Mouse (Mus musculus) embryonic facial prominence, embryonic 10.5 days (tissue): ENCODE data around the gene Olfr90. TPM values are rescaled to one million over a fixed set of nuclear protein-coding genes. Genes with fewer than 3 reads are reported as not detected.

Source experiments
- DNase-seq: peaks from one replicate; pipeline ENCODE4 v3.0.0-alpha.2; 2017; ENCODE audit warnings: low spot score
- H3K27ac ChIP-seq: fragments of 300-500 bp; sonication (generic); replicated peaks from 2 replicates; pipeline ENCODE4 v1.5.1; 2016; ENCODE audit warnings: mild to moderate bottlenecking
- H3K27me3 ChIP-seq: fragments of 300-500 bp; sonication (generic); replicated peaks from 2 replicates; pipeline ENCODE4 v1.6.1; 2016; ENCODE audit warnings: low read depth, mild to moderate bottlenecking; ENCODE audit not compliant: poor library complexity, severe bottlenecking
- H3K36me3 ChIP-seq: fragments of 300-500 bp; sonication (generic); replicated peaks from 2 replicates; pipeline ENCODE4 v1.6.1; 2016; ENCODE audit warnings: mild to moderate bottlenecking, moderate library complexity
- H3K4me1 ChIP-seq: fragments of 300-500 bp; sonication (generic); 2 replicates; pipeline ENCODE4 v1.6.1; 2016
- H3K4me3 ChIP-seq: fragments of 300-500 bp; sonication (generic); 2 replicates; pipeline ENCODE4 v1.5.1; 2016; ENCODE audit warnings: mild to moderate bottlenecking, moderate library complexity
- H3K9me3 ChIP-seq: fragments of 300-500 bp; sonication (generic); 2 replicates; pipeline ENCODE4 v1.6.1; 2016; ENCODE audit warnings: mild to moderate bottlenecking
- WGBS: fragments of 180-500 bp; shearing (Covaris S2); methylation state at CpG from one replicate; pipeline ENCODE4 v1.1.7; 2016; 5-methylcytosine and 5-hydroxymethylcytosine counted together
- polyA plus RNA-seq: library from polyadenylated mRNA; unstranded; fragments of >200 nt; fragmentation: Nextera tagmentation; extraction: Ambion mirVana; gene quantifications from 2 replicates; pipeline ENCODE4 v1.2.1, GENCODE M21; 2016

Gene Olfr90
- polyA plus RNA-seq, 1 experiment from 2014 or later = not detected

DNA sequence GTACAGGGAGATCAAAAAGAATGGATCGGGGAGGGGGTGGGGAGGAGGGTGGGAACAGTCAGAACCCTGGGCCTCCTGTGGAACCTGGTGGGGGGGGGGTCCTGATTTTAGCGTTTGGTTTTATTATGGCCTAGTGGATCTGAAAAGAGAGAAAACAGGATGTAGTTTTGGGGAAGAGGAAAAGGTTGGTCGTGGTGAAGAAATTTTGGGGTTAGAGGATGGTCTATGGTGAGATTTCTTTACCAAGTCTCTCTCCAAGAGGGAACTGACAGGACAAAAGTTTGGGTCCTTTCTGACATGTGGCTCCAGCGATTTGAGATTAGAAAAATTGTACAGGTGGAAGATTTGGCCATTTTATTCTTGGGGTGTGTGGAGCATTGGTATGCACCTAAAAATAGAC lies 36.6 kb downstream of the Olfr90 start:
- no peak overlapping the region for H3K4me3 ChIP-seq
- no peaks in the 10 kb centered on the region for H3K9me3 ChIP-seq
- peaks cover 44% of the 10 kb centered on the region for H3K4me1 ChIP-seq
- H3K27ac ChIP-seq = no peak overlapping the region
- 51% methylated on average over 4 of the region's 4 CpGs for WGBS
- peaks cover 41% of the 10 kb centered on the region for H3K36me3 ChIP-seq
- DNase-seq = no peak
- H3K27me3 ChIP-seq = peaks cover 33% of the 10 kb centered on the region

- peaks cover 48% of the 10 kb centered on the region for H3K4me1 ChIP-seq
- peak overlapping the region; percentile 86 for H3K27ac ChIP-seq
- H3K4me3 ChIP-seq = peak overlapping the region; percentile 80
- no peaks in the 10 kb centered on the region for H3K9me3 ChIP-seq
- H3K27me3 ChIP-seq = peaks cover 33% of the 10 kb centered on the region
- no peak for DNase-seq
- WGBS = under 1% methylated on average over 27 of the region's 27 CpGs
- H3K36me3 ChIP-seq = peaks cover 33% of the 10 kb centered on the region
Observed at GRCm38 (mm10) chr17:37050876-37051275, 37.4 kb downstream of the Olfr90 start.

- H3K4me1 ChIP-seq = peaks cover 51% of the 10 kb centered on the region
- H3K9me3 ChIP-seq = no peaks in the 10 kb centered on the region
- H3K36me3 ChIP-seq = peaks cover 28% of the 10 kb centered on the region
- H3K27me3 ChIP-seq = peaks cover 33% of the 10 kb centered on the region
- H3K27ac ChIP-seq = peak overlapping the region; percentile 86
- peak overlapping the region; percentile 80 for H3K4me3 ChIP-seq
- peak; percentile 90 for DNase-seq
- WGBS = 2% methylated on average over 22 of the region's 22 CpGs
Observed at GRCm38 (mm10) chr17:37050399-37050798, 37.9 kb downstream of the Olfr90 start.

- peaks cover 58% of the 10 kb centered on the region for H3K4me1 ChIP-seq
Observed at GRCm38 (mm10) chr17:37049570-37050310, 38.6 kb downstream of the Olfr90 start.

DNA sequence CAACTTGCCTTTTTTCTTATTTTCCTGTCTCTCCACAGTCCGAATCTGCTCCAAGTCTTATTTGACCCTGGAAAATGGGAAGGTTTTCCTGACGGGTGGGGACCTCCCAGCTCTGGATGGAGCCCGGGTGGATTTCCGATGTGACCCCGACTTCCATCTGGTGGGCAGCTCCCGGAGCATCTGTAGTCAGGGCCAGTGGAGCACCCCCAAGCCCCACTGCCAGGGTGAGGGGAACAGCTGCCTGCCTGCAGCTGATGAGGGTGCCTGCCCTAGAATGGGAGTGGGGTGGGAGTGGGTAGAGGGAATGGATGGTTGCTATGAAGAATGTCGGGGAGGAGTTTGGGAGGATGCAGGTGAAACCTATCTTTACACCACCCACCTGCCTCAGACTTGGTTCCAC lies 39.9 kb downstream of the Olfr90 start:
- H3K4me3 ChIP-seq = 0 out of 2 replicates have a peak overlapping the region, but pooled peaks have one; percentile 16
- no peak overlapping the region for H3K27ac ChIP-seq
- no peak for DNase-seq
- H3K9me3 ChIP-seq = no peaks in the 10 kb centered on the region
- peaks cover 33% of the 10 kb centered on the region for H3K27me3 ChIP-seq
- peaks cover 8% of the 10 kb centered on the region for H3K36me3 ChIP-seq
- H3K4me1 ChIP-seq = peaks cover 58% of the 10 kb centered on the region
- 57% methylated on average over 7 of the region's 7 CpGs for WGBS

More at GRCm38 (mm10) chr17:37049570-37050310, 38.6 kb downstream of the Olfr90 start:
- Histone ChIP-seq H3K36me3 (peaks cover 21% of the 10 kb centered on the region), H3K27me3 (peaks cover 33% of the 10 kb centered on the region), H3K27ac (peak overlapping the region; percentile 86), H3K4me3 (peak overlapping the region; percentile 80), H3K9me3 (no peaks in the 10 kb centered on the region)
- 1% methylated on average over 39 of the region's 39 CpGs for WGBS
- DNase-seq = peak; percentile 79

DNA sequence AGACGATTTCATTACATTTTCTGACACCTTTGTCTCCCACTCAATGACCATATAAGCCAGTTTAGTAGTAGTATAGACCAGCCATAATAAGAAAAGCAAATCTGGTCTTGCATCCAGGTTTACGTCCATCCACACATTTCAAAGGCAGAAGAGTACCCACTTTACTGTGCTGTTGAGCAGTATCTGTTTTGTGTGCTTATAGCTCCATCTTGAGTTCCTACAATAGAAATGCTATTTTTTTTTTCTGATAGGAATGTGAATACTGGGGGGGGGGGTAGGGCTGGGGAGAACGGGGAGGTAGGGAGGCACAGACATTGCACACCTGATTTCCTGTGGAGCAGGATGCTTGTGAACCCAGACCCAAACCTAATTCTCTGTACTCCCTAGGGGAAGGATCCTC lies 40.3 kb downstream of the Olfr90 start:
- DNase-seq = no peak
- H3K9me3 ChIP-seq = no peaks in the 10 kb centered on the region
- peaks cover 33% of the 10 kb centered on the region for H3K27me3 ChIP-seq
- no peak overlapping the region for H3K4me3 ChIP-seq
- no peak overlapping the region for H3K27ac ChIP-seq
- WGBS = 34% methylated on average over 3 of the region's 3 CpGs
- H3K36me3 ChIP-seq = peaks cover 4% of the 10 kb centered on the region; the same call in 1 of the 2 replicates
- peaks cover 58% of the 10 kb centered on the region for H3K4me1 ChIP-seq

GRCm38 (mm10) chr17:37047332-37047976 lies 40.8 kb downstream of the Olfr90 start:
- 13% methylated on average over 19 of the region's 19 CpGs for WGBS

DNA sequence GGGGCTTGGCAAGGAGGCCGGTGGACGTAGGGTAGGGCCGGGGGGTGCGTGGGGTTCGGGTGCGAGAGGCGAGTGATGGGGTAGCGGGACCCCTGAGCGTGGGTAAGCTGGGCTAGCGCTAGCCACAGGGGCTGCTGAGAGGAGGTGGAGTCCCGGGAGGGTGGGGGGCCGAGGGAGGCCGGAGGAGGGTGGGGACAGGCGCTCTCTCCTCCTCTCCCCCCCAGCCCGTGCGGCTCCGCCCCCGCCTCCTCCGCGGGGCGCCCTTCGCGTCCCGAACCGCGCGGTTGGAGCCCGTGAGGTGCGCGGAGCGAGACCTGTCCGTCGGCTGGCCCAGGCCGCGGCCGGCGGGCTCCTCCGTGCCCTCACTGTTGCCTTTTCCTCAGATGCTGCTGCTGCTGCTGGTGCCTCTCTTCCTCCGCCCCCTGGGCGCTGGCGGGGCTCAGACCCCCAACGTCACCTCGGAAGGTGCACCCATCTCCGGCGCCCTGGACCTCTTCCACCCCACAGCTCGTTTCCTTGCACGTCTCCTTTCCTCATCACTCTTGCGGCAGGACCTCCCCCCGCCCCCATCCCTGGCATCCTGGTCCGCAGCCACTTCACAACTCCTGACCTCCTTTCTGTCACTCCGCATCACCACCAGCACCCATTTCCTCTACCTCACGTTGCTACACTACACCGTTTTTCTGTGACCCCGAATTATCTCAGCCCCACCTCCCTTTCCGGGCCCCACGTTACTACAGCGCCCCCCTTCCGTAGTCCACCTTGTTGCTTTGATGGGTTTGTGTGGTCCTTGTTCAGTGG lies 41.8 kb downstream of the Olfr90 start:
- peaks cover 33% of the 10 kb centered on the region for H3K27me3 ChIP-seq
- under 1% methylated on average over 57 of the region's 58 CpGs for WGBS
- peak; percentile 83 for DNase-seq
- H3K27ac ChIP-seq = peak overlapping the region; percentile 96
- H3K36me3 ChIP-seq = no peaks in the 10 kb centered on the region
- no peaks in the 10 kb centered on the region for H3K9me3 ChIP-seq
- peaks cover 56% of the 10 kb centered on the region for H3K4me1 ChIP-seq
- H3K4me3 ChIP-seq = peak overlapping the region; percentile 94

More at GRCm38 (mm10) chr17:37047332-37047976, 40.8 kb downstream of the Olfr90 start:
- H3K27me3 ChIP-seq = peaks cover 33% of the 10 kb centered on the region
- H3K9me3 ChIP-seq = no peaks in the 10 kb centered on the region
- H3K4me1 ChIP-seq = peaks cover 58% of the 10 kb centered on the region
- peak overlapping the region; percentile 30; the same call in 1 of the 2 replicates for H3K27ac ChIP-seq
- peak overlapping the region; percentile 94 for H3K4me3 ChIP-seq
- 0 out of 2 replicates have a peak, but pooled peaks cover 2% of the 10 kb centered on the region for H3K36me3 ChIP-seq
- peak; percentile 18 for DNase-seq

DNA sequence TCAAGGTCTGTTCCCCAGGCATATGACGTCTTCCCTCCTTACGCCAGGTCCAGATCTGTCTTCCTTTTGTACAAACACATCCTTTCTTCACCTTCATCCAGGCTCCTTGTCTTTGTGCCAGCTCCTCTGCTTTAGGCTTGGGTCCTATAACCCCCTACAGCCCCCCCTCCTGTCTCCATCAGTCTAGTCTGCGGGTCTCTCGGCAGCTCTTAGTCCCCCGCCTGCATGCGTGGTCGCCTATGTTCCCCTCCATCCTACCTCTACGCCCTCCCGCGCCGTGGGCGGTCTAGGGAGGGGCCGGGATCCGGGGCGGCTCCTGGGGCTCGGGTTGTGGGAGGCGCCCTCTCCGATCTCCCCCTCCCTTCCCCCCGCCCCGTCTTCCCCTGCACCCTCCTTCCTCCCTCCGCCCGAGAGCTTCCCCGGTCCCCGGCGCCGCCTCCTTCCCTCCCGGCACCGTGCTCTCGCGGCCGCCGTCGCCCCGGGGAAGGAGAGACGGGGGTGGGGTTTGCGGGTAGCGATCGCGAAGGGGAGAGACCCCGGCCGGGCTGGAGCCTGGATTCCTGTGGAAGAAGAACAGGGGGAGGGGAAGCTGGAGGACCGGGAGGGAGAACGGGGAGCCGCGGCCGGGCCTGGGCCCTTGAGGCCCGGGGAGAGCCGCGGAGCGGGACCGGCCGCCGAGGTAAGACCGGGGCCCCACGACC lies 42.5 kb downstream of the Olfr90 start, which contains the start of gene Gabbr1:
Gene Gabbr1, plus strand, starts transcription at position 356 of the 701 bp plus-strand sequence.
- H3K9me3 ChIP-seq = no peaks in the 10 kb centered on the region
- 1% methylated on average over 55 of the region's 55 CpGs for WGBS
- H3K27ac ChIP-seq = peak within 1 kb of the TSS; percentile 96
- H3K36me3 ChIP-seq = no peaks in the 10 kb centered on the region
- H3K27me3 ChIP-seq = peaks cover 31% of the 10 kb centered on the region
- DNase-seq = peak; percentile 92
- H3K4me1 ChIP-seq = peaks cover 49% of the 10 kb centered on the region
- peak within 1 kb of the TSS; percentile 94 for H3K4me3 ChIP-seq

DNA sequence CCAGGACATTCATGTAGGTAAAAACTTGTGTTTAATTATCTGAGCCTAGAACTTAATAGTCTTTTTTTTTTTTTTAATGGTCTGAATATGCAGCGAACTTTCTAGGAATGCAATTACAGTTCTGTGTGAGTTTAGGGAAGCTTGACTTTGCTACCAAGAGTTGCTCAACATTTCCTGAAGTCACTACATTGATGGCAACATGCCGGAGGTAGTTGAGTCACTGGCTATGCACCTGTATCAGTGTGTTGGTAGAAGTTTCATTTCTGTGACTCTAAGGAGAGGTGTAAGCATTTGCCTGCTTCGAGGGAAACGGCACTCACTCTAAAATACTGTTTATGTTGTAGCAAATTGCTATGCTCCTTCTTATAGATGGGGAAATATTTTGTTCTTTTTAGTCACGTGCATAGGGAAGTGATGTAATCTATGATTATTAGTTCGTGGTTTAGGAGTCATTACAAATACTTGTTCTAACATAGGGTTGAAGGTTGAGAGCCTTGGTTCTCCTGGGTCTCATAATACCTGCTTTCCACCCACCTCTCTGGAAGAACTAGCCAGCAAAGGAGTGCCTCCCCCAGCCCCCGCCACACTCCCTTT lies 43.6 kb downstream of the Olfr90 start:
- H3K36me3 ChIP-seq = no peaks in the 10 kb centered on the region
- 79% methylated on average over 7 of the region's 7 CpGs for WGBS
- H3K27me3 ChIP-seq = peaks cover 27% of the 10 kb centered on the region
- DNase-seq = no peak
- no peaks in the 10 kb centered on the region for H3K9me3 ChIP-seq
- peak overlapping the region; percentile 96 for H3K27ac ChIP-seq
- H3K4me1 ChIP-seq = peaks cover 39% of the 10 kb centered on the region
- peak overlapping the region; percentile 94 for H3K4me3 ChIP-seq

- Histone ChIP-seq H3K27ac (no peak overlapping the region), H3K27me3 (no peaks in the 10 kb centered on the region), H3K36me3 (no peaks in the 10 kb centered on the region), H3K4me1 (no peaks in the 10 kb centered on the region), H3K9me3 (no peaks in the 10 kb centered on the region), H3K4me3 (no peak overlapping the region)
- 73% methylated on average over 2 of the region's 2 CpGs for WGBS
- DNase-seq = no peak
Observed at GRCm38 (mm10) chr17:37039127-37039894, 49.0 kb downstream of the Olfr90 start.
